Mouse (Mus musculus): ENCODE measurements around the gene Gm10392.

The Gm10392 gene

GRCm38 (mm10) chr11:77492911-77493332 is 26.1 kb downstream of the Gm10392 start:
- DNase-seq (ENCODE audit: extremely low spot score, low read depth, low spot score): no peak

GRCm38 (mm10) chr11:77492311-77492871 is 26.6 kb downstream of the Gm10392 start:
- DNase-seq (ENCODE audit: extremely low spot score, low read depth, low spot score): no peak

GRCm38 (mm10) chr11:77491502-77492291 is 27.3 kb downstream of the Gm10392 start:
- no peak for DNase-seq (ENCODE audit: extremely low spot score, low read depth, low spot score)

- DNase-seq (ENCODE audit: extremely low spot score, low read depth, low spot score): peak; percentile 97
Observed at GRCm38 (mm10) chr11:77491123-77491501, 27.9 kb downstream of the Gm10392 start.

GRCm38 (mm10) chr11:77490451-77490850 is 28.5 kb downstream of the Gm10392 start:
- DNase-seq (ENCODE audit: extremely low spot score, low read depth, low spot score): no peak

GRCm38 (mm10) chr11:77489591-77490235 is 29.3 kb downstream of the Gm10392 start, which contains the start of gene Ankrd13b:
Gene Ankrd13b (minus strand): TSS chr11:77489678.
- no peak for DNase-seq (ENCODE audit: extremely low spot score, low read depth, low spot score)

GRCm38 (mm10) chr11:77488771-77489581 is 30.0 kb downstream of the Gm10392 start:
- no peak for DNase-seq (ENCODE audit: extremely low spot score, low read depth, low spot score)

- no peak for DNase-seq (ENCODE audit: extremely low spot score, low read depth, low spot score)
Observed at GRCm38 (mm10) chr11:77486798-77487197, 32.2 kb downstream of the Gm10392 start.

- DNase-seq (ENCODE audit: extremely low spot score, low read depth, low spot score): no peak
Observed at GRCm38 (mm10) chr11:77485229-77485628, 33.8 kb downstream of the Gm10392 start.

- no peak for DNase-seq (ENCODE audit: extremely low spot score, low read depth, low spot score)
Observed at GRCm38 (mm10) chr11:77483510-77484255, 35.3 kb downstream of the Gm10392 start.

- no peak for DNase-seq (ENCODE audit: extremely low spot score, low read depth, low spot score)
Observed at GRCm38 (mm10) chr11:77483043-77483442, 36.0 kb downstream of the Gm10392 start.

- no peak for DNase-seq (ENCODE audit: extremely low spot score, low read depth, low spot score)
Observed at GRCm38 (mm10) chr11:77476895-77477294, 42.1 kb downstream of the Gm10392 start.

- no peak for DNase-seq (ENCODE audit: extremely low spot score, low read depth, low spot score)
Observed at GRCm38 (mm10) chr11:77476216-77476615, 42.8 kb downstream of the Gm10392 start.

- no peak for DNase-seq (ENCODE audit: extremely low spot score, low read depth, low spot score)
Observed at GRCm38 (mm10) chr11:77472775-77473174, 46.2 kb downstream of the Gm10392 start.

- DNase-seq (ENCODE audit: extremely low spot score, low read depth, low spot score): no peak
Observed at GRCm38 (mm10) chr11:77471407-77471806, 47.6 kb downstream of the Gm10392 start.

- DNase-seq (ENCODE audit: extremely low spot score, low read depth, low spot score): no peak
Observed at GRCm38 (mm10) chr11:77468397-77468796, 50.6 kb downstream of the Gm10392 start.

GRCm38 (mm10) chr11:77467784-77468183 is 51.2 kb downstream of the Gm10392 start:
- DNase-seq (ENCODE audit: extremely low spot score, low read depth, low spot score): no peak

GRCm38 (mm10) chr11:77467157-77467556 is 51.8 kb downstream of the Gm10392 start:
- no peak for DNase-seq (ENCODE audit: extremely low spot score, low read depth, low spot score)

Data from hindlimb bud, embryonic 11.5 days (tissue).